Mouse (Mus musculus): ENCODE data around the gene Zfp266. TPM values are rescaled to one million over a fixed set of nuclear protein-coding genes. Genes with fewer than 3 reads are reported as not detected.

Zfp266 gene
- 32.6 TPM for polyA plus RNA-seq (2017; shearing (Covaris generic))

DNA sequence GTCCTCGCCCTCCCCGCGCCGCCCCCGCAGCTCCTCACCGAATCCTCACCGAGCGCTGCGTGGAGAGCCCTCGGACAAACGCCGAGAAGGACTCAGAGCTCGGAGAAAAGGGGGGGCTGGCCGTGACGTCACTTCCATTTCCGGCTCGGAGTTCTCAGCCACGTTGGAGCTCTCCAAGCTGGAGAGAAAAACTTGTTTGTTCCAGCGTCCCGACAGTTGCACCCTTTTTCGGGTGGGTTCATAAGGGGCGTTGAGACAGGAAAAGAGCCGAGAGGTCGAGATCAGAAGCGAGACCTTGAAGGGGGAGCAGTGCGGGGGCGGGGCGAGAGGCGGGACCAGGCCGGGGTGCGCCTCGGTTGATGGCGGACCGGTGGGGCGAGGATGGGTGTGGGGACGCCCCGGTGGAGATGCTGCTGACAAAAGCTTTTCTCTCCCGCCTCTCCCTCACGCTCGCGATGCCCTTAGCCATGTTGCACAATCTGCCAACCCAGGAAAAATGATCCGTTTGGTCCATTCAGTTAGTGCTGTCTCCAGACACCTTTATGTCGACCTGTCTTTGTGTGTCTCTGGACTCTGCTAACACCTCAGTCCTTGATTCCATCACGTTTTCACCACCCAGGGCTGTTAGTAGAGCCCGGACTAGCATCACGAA lies at the start of gene Zfp266:
TSS of gene Zfp266 (minus strand) at position 112 of the 652 bp plus-strand sequence.

GRCm38 (mm10) chr9:20492527-20493233 lies 28.5 kb downstream of the Zfp266 start, which contains the start of gene Zfp426:
Gene Zfp426, minus strand, starts transcription at chr9:20492746.

GRCm38 (mm10) chr9:20459377-20460317 lies 61.6 kb downstream of the Zfp266 start, which contains the start of gene Zfp26:
Gene Zfp26, minus strand, starts transcription at chr9:20460162.

Other genes with a start within 250 kb of the Zfp266 start
- gene Olfr39, start 239.1 kb downstream of the Zfp266 start, polyA plus RNA-seq (2017; shearing (Covaris generic)): not detected
- 0.04 TPM for gene Olfr873, start 222.9 kb downstream of the Zfp266 start, polyA plus RNA-seq (2017; shearing (Covaris generic))
- 0.19 TPM for gene Olfr18, start 185.3 kb downstream of the Zfp266 start, polyA plus RNA-seq (2017; shearing (Covaris generic))
- gene Zfp560, start 136.2 kb downstream of the Zfp266 start, polyA plus RNA-seq (2017; shearing (Covaris generic)): 36.2 TPM
- 25.4 TPM for gene Zfp26, start 61.3 kb downstream of the Zfp266 start, polyA plus RNA-seq (2017; shearing (Covaris generic))
- gene Zfp426, start 28.7 kb downstream of the Zfp266 start, polyA plus RNA-seq (2017; shearing (Covaris generic)): 21.5 TPM
- gene Zfp846, start 59.9 kb upstream of the Zfp266 start, polyA plus RNA-seq (2017; shearing (Covaris generic)): 15.4 TPM
- gene Ubl5, start 121.5 kb upstream of the Zfp266 start, polyA plus RNA-seq (2017; shearing (Covaris generic)): 308 TPM
- 72.4 TPM for gene Fbxl12, start 123.3 kb upstream of the Zfp266 start, polyA plus RNA-seq (2017; shearing (Covaris generic))
- gene Pin1, start 130.7 kb upstream of the Zfp266 start, polyA plus RNA-seq (2017; shearing (Covaris generic)): 25.0 TPM
- gene Olfm2, start 224.9 kb upstream of the Zfp266 start, polyA plus RNA-seq (2017; shearing (Covaris generic)): 0.67 TPM